Mouse (Mus musculus) left cerebral cortex, postnatal 25 days (tissue): ENCODE data around the gene Arid1b. TPM values are rescaled to one million over a fixed set of nuclear protein-coding genes. Genes with fewer than 3 reads are reported as not detected.

Experiments
- DNase-seq, 2 experiments: peaks; one replicate each; pipeline ENCODE4 v3.0.0; 2022; ENCODE audit warnings: low spot score in 2 of 2, mixed read lengths in 1 of 2
- intact Hi-C: fragments of 180-260 bp; cut with DNase I; formaldehyde crosslinking; loops from one replicate; pipeline ENCODE4 v1.15.1; 2025
- total RNA-seq, 2 experiments: library from RNA; stranded (reverse); gene quantifications; 2 replicates each; pipeline ENCODE4 v1.2.3; 2021

Gene Arid1b
- total RNA-seq, 2 experiments from 2014 or later, result 73.6 to 79.6 TPM

- intact Hi-C loops, result no loop called here
- DNase-seq, result no peak
Measured at GRCm38 (mm10) chr17:5365992-5366398, 371.9 kb downstream of the Arid1b start.

GRCm38 (mm10) chr17:5371032-5371431 is 376.9 kb downstream of the Arid1b start:
- intact Hi-C loops, result no loop called here
- DNase-seq, result no peak

GRCm38 (mm10) chr17:5371521-5371920 is 377.4 kb downstream of the Arid1b start:
- intact Hi-C loops, result no loop called here
- peak in 1 of 2 experiments; percentile 70 for DNase-seq

GRCm38 (mm10) chr17:5372951-5373350 is 378.8 kb downstream of the Arid1b start:
- DNase-seq, result no peak
- intact Hi-C loops, result no loop called here

- intact Hi-C loops, result no loop called here
- peak; percentile 34 to 82 for DNase-seq
Measured at GRCm38 (mm10) chr17:5377151-5377929, 383.2 kb downstream of the Arid1b start.

- DNase-seq, result no peak
- intact Hi-C loops, result no loop called here
Measured at GRCm38 (mm10) chr17:5377930-5378310, 383.8 kb downstream of the Arid1b start.

GRCm38 (mm10) chr17:5385694-5386093 is 391.6 kb downstream of the Arid1b start:
- intact Hi-C loops, result no loop called here

GRCm38 (mm10) chr17:5386885-5387545 is 392.9 kb downstream of the Arid1b start:
- no peak for DNase-seq
- intact Hi-C loops, result no loop called here

More at GRCm38 (mm10) chr17:5385694-5386093, 391.6 kb downstream of the Arid1b start:
- no peak for DNase-seq

GRCm38 (mm10) chr17:5388351-5388750 is 394.2 kb downstream of the Arid1b start:
- intact Hi-C loops, result no loop called here
- no peak for DNase-seq

GRCm38 (mm10) chr17:5390682-5391081 is 396.6 kb downstream of the Arid1b start:
- intact Hi-C loops, result loop anchor here (10.0 kb wide), 1 partner anchor 396 kb away; the partner anchor contains the start of gene Arid1b
- no peak for DNase-seq

GRCm38 (mm10) chr17:5395454-5396205 is 401.5 kb downstream of the Arid1b start:
- DNase-seq, result no peak
- intact Hi-C loops, result loop anchor here (2.0 to 10.0 kb wide), 4 partner anchors 68 to 401 kb away; partner anchors contain the start of gene Arid1b

- intact Hi-C loops, result loop anchor here (2.0 to 10.0 kb wide), 4 partner anchors 69 to 401 kb away; partner anchors contain the start of gene Arid1b
- DNase-seq, result peak in 1 of 2 experiments; percentile 79
Measured at GRCm38 (mm10) chr17:5396213-5396612, 402.1 kb downstream of the Arid1b start.
